Mouse (Mus musculus): ENCODE results near the gene Tmem104.

Gene Tmem104

GRCm38 (mm10) chr11:115202756-115203155 lies 15.5 kb downstream of the Tmem104 start:
- no peak for DNase-seq

DNA sequence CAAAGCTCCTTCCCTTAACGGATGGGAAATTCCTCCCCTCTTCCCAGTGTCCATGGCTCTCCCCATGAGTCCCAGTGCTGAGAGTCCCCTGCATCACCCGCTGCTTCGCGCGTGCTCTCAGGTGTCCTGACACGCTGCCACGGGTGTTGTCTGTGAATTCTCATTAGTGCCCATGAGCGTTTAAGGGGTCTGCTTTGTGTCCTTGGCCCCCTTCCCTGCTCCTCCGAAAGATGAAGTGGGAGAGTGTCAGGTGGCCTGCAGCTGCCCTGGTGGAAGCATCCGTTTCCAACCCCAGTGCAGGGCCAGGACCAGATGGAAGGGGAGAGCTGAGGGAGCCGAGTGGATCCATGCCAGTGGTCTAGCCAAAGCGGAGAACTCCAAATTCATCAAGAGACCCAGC lies 20.8 kb downstream of the Tmem104 start:
- DNase-seq = no peak

GRCm38 (mm10) chr11:115208776-115209732 lies 21.8 kb downstream of the Tmem104 start:
- DNase-seq = no peak

- DNase-seq = no peak
Measured at GRCm38 (mm10) chr11:115209958-115210357, 22.7 kb downstream of the Tmem104 start.

DNA sequence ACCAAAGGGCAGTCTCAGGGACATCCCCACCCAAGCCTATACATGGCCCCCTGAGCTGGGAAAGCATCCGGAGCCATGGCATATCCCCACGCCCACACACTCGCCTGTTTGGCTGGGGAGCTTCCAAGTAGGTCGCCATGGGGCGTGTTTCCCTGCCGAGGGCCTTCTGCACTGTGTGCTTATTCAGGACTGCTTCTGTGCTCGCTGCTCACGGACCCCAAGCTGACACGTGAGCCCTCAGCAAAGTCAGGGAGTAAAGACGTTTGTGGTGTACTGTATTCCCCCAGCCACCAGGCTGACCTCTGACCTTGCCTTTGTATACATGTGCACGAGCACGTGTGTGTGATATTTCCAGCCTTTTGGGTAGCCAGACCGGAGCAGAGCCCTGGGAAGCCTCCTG lies 24.8 kb downstream of the Tmem104 start:
- DNase-seq = no peak

GRCm38 (mm10) chr11:115215123-115215522 lies 27.8 kb downstream of the Tmem104 start:
- DNase-seq = no peak

DNA sequence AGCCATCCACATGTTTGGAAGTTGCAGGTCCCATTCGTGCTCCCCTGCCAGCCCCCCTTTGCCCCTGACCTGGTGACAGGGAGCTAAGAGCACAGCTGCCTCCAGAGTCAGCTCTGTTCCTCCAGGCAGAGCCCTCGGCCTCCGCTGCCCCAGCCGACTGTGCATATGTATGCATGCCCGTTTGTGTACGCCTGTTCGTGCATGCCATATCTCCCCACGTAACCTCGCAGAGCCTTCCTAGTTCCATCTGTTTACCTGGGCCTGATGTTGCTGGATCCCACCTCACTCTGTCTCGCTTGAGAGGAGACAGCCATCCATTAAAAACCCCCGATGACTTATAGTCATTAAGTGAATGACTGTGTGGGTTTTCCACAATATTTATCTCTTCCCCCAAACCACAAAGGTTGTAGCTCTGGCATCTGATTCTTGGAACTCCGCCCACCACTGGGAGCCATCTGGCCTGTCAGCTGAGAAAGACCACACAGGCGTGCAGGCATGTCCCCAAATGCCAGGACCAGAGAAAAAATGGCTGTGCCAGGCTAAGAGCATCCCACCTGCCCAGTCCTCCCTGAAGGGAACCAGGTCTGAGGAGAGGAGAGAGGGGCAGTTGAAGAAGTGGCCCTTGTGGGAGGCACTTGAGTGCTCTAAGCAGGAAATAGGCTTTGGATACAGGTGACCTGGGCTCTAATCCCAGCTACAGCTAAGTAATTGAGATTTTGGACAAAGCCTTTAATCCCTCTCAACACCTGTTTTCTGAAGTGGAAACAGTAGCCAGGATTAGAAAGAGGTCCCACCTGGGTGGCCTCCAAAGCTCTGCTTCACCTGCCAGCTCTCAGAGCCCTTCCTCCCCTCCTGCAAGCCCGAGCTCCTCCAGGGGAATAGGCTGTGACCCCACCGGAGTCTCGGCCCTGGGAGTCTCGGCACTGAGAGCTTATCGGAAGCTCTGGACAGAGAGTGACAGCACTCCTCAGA lies 30.4 kb downstream of the Tmem104 start:
- no peak for DNase-seq

DNA sequence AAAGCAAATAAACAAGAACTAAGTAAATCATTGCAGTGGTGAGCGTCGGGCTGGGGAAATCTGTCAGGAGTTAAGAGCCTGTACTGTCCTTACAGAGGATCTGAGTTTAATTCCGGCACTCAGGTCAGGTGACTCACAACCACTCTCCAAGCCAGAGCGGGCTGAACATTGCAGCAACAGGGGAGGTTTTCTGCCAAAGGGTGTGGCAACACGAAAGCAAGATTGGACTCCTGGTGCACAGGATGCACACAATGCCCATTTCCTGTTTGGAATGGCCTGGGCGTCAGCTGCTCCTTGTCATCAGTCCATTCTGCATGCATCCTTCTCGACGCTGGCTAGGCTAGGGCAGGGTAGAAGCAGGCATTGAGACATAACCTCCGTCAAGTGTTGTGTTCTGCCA lies 32.0 kb downstream of the Tmem104 start:
- DNase-seq = no peak

DNA sequence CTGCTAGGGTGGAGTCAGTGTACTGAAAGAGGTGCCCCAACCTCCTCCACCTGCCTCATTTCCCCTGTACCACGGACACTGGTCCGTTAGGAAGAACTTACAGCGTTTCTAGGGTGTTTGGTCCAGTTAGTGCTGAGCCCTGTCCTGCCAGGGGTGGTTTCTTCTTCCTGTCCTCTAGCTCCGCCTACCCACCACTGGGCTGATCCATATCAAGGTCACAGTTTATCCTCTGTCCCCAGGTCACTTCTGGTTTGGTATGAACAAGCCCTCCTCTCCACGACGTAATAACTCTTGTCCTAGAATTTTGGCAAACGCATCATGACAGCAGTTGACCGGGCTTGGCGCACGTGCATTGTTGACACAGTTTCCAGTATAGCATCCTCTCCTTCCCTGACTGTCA lies 32.4 kb downstream of the Tmem104 start:
- DNase-seq = no peak

DNA sequence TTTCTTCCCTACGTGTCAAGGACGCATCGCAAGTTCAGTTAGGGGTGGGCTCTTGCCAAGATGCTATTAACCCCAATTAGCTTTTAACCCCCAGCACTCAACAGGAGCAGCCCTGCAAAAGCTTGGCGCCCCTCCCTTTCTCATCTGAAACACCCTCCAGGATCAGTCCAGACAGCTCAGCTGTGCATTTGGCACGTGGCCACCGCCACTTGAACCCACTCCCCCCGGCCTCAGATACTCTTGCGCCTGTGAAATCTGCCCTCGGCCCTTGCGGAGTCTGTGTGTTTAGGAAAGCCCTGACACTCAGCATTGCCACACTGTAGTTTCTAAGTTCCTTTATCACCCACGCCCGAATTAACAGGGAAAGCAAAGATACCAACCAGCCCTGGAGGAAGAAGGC lies 34.8 kb downstream of the Tmem104 start:
- no peak for DNase-seq

DNA sequence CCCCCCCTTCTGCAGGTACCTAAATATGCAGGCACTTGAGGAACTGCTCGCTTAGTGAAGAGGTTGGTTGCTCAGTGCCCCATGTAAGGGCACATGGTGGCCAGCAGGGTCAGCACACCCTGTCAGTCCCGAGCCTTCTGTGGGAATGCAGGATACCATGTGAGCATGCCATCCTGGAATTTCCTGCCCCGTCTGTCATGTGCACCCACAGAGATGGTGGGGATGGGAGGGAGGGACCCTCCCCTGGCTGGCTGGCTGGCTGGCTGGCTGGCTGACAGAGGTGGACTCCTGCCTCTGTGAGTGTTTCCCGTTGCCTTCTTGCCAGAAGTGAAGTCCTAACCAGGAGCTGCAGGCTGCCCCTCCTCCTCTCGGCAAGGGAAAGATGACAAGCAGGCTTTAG lies 35.3 kb downstream of the Tmem104 start:
- DNase-seq = no peak

DNA sequence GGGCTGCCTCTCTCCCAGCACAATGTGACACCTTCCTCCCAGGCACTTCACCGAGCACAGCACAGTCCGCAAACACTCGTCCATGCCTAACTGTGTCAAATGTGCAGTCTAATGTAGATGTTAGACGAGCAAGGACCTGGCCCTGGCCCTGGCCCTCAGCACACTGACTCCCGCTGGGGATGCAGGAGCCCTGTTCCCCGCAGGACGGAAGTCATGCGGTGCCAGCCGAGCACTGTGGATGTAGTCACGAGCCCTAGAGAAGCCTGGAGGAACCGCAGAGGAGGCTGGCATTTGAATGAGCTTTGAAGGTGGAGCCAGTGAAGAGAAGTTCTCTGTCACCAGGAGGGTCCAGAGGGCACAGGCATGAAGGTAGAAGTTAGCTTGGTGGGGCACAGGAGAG lies 36.2 kb downstream of the Tmem104 start:
- DNase-seq = no peak

DNA sequence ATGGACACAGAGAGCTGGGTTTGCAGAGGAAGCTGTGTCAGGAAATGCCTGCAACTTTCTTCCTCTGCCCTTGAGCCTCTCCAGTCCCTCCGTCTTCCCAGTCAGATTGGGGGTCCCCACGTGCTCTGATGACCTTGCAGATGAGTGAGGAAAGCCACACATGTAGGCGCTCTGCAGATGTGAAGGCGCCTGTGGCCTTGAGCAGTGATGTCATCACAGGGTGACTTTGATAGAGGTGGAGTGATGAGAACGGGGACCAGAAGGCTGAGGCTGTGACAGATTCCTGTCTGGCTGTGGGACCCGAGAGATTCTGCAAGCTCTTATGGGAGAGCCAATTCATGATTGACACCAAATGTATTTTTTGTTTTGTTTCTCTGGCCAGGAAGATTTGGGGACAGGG lies 36.6 kb downstream of the Tmem104 start:
- no peak for DNase-seq

- peak; percentile 18 for DNase-seq
Measured at GRCm38 (mm10) chr11:115224889-115225288, 37.6 kb downstream of the Tmem104 start.

DNA sequence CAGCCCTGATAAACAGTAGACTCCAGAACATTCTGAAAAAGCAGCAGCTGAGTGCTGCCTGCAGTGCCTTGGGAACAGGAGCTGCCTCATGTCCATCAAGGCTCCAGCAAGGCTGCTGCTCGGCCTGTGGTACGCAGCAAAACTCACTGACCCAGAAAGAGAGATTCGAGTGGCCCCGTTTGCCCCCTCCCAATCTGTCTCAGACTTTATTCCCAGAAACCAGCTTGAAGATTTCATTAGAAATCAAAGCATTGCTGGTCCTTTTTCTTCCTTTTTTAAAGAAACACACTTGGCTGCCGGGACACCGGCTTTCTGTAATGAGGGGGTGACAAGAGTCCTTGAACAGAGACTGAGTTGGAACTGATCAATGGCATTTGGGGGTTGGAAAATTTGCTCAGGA lies 38.0 kb downstream of the Tmem104 start:
- DNase-seq = no peak

DNA sequence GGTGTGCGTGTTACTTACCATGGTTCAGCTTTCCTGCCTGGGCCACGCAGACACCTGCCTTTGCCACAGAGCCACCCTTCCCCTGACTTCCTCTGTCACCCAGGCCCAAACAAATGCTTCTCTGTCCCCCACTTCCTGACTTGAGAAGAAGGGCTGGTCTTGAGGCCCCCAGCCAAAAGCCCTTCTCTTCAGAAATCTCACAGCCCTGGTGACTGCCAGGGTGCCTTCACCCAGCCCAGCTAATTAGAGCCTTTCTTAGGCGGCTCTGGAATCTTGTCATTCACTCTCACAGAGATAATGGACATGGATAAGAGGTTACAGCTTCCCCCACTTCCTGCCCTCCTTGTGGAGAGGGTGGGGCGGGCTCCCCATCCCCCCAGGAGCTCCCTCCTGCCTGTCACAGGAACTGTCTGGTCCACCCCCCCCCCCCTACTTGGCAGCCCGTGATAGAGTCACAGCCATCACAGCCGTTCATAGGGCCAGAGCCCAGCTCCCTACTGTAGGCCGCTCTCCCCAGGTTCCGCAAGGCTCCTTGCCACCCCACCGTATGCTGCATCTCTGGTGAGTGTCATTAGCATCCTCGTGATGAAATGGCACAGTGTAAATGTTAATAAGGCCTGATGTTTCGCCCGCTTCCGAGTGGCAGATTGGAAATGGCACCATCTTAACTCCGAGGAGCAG lies 39.7 kb downstream of the Tmem104 start:
- DNase-seq = no peak

- DNase-seq = no peak
Measured at GRCm38 (mm10) chr11:115227640-115228039, 40.4 kb downstream of the Tmem104 start.

DNA sequence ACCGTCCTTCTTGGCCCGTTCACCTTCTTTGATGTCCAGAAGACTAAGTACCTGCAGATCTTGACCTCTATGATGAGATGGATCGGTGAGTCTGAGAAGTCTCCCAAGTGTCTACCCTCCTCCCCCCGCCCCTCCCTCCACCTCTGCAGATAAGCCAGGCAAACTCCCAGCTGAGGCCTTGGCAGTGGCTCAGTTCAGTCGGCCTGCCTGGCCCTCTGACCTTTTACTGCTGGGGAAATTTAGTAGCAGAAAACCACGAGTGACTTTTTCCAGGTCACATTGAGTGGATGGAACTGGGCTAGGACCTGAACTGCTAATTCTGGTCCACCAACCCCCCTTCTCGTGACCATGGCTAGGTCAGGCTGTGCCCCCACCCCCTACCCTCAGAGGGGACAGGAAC lies 41.1 kb downstream of the Tmem104 start:
- DNase-seq = no peak

GRCm38 (mm10) chr11:115229021-115229930 lies 42.0 kb downstream of the Tmem104 start:
- no peak for DNase-seq

DNA sequence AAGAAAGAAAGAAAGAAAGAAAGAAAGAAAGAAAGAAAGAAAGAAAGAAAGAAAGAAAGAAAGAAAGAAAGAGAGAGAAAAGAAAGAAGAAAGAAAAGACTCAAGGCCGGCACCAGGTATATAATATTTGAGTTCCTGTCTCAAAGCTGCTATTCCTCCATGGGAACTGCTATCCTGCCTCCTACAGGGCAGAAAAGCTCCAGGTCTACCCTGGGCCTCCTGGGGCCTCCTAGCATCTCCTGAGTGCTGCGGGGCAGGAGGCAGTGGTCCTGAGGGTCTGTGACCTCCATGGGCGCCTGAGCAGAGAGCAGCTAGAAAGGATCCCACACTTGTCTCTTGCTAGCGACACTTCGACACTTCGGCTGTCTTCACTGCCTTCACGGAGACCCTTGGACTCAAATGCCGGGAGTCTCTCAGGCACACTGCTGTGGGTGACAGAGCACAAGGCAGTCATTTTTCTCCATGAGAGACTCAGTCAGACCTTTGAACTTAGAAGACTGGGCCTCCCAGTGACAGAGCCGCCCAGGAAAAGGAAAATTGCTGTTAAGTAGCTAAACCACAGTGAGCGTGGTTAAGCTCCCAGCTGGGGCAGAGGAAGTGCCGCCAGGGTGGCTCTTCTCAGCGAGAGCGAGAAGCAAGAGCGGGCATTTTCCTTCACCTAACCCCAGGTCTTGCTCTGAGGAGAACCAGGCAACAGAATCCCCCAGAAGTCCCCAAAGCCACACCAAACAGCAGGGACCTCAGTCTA lies 44.1 kb downstream of the Tmem104 start:
- no peak for DNase-seq

DNA sequence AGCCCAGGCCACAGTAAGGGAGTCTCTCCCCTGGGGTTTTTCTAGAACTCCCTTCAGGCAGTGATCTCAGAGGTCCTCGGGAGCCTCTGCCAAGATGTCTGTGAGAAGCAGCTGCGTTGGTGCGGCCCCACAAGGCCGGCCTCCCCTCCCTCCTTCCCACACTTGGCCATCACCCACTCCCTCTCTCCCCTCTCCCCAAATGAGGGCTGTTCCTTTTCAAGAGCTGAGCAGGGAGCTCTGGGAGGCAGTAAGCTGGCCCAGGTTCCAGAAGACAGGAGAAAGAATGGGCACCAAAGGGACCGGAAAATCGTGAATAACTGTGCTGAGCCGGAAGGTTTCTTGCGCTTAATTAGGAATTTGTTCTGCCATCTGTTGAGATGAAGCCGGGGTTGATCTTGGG lies 44.6 kb downstream of the Tmem104 start:
- DNase-seq = peak; percentile 17

All from right cerebral cortex, postnatal 25 days (tissue).